Mouse (Mus musculus) thymus, postnatal 14 days (tissue): ENCODE measurements around the gene Exo1.

Experiments used
- DNase-seq: peaks from one replicate; pipeline ENCODE4 v3.0.0; 2021

Gene Exo1

DNA sequence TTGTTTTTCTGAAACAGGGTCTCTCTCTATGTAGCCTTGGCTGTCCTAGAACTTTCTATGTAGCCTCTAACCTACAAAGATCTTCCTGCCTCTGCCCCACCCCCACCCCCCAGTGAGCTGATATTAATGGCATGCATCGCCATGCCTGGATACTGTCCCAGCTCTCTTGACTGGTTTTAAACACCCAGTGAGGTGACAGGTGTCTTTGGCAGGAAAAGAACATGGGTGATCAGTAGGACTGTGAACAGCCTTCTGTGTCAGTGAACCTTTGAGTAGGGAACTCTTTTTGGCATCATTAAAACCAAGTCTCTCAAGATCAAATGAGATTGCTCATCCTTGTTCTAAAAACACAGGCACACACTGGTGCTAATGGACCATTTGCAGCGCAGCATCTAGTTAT lies 81.4 kb downstream of the Exo1 start:
- DNase-seq: no peak
